Mouse (Mus musculus): ENCODE data around the gene Abcc5.
A peak's percentile ranks its signal among the peaks of the same experiment; 100 is the strongest.
"Not testable (repeated sequence)": the region's sequence is repeated elsewhere in the genome, so short reads cannot be mapped to it uniquely, and the experiment has no call there.

Gene Abcc5

DNA sequence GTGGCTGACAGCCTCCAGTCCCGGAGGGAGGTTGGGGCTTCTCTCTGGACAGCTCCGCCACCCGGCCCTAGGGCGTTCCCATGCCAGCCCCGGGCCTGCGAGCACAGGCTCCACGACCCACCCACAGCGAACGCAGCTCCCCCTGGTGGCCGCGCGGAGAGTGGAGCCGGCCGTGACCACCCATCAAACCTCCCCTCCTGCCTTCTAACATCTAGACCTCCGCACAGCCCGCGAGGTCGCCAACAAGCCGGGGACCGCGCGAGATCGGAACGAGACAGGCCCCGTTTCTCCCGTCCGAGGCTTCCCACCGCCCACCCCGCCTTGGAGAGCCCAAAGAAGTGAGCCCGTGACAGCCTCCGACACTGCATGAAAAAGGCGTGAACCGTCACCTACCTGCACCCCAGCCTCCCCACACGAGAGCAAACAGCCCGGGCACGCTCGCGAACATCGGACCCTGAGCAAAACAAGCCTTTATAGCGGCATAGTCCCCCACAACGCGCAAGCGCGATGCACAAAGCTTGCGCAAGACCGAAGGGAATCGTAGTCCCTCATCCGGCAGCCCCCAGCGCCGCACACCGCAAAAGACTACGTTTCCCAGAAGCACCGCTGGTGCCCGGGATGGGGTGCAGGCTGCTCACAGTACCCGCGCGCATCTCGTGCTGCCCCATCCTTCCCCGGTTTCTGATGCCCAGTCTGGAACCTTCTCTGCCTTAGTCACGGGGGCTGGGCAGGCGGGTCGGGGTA, at the start of gene Abcc5:
Gene Abcc5 (minus strand): TSS at position 540 of the 744 bp plus-strand sequence.
- DNase-seq, result peak; percentile 98

DNA sequence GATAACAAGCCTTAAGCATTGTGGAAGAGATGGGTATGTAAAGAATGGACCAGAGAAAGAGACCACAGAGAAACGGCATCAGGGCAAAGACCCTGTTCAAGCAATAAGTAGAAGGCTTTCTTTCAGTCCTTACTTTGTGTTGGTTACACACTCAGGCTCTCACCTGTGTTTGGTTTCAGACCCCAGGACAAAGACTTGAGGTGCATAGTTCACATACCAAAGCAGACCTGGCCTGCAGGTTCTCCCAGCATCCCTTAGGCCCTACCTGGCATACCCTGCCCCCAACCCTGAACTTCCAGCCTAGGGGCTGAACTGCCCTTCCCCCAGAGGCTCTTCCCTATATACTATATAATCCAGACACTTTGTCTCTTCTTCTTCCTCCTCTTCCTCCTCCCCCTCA, 49.1 kb upstream of the Abcc5 start:
- DNase-seq, result no peak

DNA sequence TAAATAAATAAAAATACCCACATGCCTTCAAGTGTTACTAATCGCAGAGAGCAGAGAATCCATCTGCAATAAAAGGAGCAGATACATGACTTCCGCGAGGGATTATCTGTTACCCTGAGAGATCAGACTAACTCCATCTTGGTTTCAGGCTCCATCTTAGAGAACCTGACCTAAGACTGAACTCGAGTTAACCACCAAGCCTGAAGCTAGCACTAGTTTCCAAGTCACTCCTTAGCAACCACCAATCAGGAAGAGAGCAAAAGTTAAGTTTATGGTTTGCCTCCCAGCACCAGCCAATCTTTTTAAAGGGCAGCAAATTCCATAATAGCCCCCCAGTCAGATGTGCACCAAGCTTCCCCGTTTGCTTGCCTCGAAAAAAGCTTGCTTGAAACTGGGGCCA, 48.6 kb upstream of the Abcc5 start:
- no peak for DNase-seq

DNA sequence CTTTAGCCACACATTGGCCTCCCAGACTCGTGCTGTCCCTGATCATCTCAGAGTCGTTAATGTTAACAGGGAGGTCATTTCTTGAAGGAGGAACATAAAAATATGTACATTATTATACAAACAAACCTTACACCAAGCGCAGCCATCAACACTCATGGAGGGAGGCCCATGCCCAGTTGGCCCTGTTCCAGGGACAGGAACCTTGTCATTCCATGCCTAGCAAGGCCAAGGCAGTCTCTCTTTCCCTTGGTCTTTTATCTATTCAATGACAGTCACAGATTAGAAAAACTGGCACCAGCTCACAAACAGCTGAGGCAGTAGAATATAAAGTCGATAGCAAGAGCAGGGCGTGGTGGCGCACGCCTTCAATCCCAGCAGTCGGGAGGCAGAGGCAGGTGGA, 48.0 kb upstream of the Abcc5 start:
- no peak for DNase-seq

DNA sequence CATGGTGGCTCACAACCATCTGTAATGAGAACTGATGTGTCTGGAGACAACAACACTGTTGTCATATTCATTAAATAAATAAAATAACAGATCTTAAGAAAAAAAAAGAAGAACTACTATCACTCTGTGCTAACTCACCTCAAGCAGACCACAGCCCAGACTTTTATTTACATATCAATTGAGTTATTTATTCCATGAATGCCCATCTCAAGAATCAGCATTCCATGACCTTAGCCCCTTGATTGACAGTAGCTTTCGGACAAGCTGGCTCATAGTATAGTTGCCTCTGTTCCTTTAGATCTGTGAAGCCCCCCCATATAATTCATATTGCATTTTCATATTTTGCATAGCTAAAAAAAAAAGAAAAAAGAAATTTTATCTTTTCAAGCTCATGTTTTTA, 47.6 kb upstream of the Abcc5 start:
- DNase-seq, result no peak

DNA sequence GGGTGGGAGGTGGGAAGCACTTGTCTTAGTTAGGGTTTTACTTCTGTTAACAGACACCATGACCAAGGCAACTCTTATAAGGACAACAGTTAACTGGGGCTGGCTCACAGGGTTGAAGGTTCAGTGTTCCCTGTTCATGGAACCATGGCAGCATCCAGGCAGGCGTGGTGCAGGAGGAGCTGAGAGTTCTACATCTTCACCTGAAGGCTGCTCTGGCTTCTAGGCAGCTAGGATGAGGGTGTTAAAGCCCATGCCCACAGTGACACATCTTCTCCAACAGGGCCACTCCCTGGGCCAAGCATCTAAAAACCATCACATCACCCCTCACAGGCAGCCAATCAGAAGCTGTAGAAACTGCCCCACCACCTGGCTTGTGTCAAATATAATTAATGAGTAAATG, 45.5 kb upstream of the Abcc5 start:
- no peak for DNase-seq

DNA sequence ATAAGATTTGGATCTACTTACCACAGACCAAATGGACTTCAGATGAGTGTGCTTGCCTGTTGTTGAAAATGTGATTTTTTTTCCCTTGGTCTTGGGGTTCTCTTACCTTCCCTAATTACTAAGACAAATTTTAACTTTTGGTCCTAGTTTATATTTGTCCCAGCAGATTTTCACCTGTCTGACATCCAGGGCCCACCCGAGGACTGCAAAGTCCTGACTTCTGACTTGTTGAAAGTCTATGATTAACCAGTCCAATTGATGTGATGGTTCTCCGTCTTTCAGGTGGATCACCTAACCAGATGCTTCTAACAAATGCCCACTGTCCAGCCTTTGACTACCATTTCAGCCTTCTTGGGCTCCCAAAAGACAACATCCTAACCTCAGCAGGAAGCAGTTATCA, 44.8 kb upstream of the Abcc5 start:
- no peak for DNase-seq

DNA sequence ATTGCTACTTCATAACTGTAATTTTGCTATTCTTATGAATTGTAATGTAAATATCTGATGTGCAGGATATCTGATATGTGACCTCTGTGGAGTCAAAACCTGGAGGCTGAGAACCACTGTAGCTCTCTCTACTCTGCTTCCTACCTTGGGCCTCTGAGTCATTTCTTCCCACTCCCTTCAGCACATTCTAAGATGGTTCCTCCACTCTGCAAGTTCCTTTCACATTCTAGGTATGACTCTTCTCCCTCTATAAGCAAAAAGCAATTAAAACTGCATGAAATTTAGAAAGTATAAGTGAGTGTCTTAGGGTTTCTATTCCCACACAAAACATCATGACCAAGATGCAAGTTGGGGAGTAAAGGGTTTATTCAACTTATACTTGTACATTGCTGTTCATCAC, 38.5 kb upstream of the Abcc5 start:
- DNase-seq, result no peak

DNA sequence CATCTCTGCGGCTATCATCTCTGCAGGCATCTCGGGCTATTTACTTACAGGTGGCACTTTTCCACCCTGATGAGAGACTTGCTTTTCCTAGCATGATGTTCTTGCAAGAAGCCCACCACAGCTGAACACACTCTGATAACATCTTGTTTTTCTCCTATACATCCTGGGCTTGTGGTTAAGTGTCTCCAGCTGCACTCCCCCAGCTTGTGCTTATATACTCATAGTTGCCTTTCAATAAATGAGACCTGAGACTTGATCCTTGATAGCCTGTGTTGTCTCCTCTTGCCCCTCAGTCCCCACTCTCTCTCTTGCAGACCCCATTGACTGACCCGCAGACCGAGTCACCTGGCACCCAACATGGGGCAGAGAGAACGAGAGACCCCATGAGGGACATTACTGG, 32.5 kb upstream of the Abcc5 start:
- not testable (repeated sequence) for DNase-seq

DNA sequence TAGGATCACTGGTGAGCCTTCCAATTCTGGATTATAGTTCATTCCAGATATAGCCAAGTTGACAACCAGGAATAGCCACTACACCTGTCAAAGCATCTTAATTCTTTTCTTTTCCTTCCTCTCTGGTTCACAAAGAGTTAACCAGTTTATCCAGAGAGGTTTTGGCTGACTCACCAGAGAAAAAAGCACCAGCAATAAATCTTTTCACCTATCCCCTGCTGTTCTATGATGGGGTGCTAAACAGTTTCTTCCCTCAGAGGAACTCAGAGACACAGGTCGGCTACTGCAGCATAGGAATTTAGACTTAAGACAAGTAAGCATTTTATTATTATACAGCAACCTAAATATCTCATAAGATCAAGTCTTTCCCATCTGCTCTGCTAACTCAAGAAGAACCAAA, 29.9 kb upstream of the Abcc5 start:
- DNase-seq, result no peak

DNA sequence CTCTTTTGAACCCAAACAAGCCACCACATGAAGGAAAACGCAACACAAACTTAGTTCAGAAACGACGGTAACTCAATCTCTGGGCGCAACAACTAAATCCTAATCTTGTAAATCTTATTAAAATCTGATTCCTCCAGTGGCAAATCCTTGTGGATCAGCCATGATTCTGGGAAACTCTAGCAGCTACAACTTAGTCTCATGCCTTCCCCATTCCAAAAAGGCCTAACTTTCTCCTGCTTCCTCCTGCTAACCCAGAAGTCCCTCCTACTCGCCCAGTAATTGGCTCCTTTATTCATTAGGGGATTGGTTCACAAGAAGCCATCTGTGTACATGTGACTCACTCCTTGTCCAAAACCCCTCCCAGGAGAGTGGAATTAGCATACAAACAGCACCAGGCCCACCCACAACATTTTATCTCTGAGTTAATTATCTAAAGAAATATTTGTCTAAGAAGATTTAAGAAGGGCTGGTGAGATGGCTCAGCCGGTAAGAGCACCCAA, 28.0 kb upstream of the Abcc5 start:
- DNase-seq, result no peak

DNA sequence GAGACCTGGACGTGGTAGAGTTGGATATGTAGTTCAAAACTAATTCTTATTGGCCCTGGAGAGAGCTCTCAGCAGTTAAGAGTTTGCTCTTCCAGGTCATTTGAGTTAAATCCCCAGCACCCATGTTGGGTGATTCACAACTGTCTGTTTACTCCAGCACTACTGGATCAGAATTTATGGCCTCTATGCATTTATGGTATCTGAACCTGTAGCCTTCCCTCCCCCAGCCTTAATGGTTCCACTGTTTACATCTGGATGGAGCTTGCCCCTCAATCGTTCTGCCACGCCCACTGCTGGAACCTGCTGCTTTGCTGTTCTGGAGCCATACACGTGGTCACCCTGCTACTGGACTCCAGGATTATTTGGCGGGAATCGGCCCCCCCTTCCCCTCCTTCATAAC, 25.6 kb upstream of the Abcc5 start:
- no peak for DNase-seq

DNA sequence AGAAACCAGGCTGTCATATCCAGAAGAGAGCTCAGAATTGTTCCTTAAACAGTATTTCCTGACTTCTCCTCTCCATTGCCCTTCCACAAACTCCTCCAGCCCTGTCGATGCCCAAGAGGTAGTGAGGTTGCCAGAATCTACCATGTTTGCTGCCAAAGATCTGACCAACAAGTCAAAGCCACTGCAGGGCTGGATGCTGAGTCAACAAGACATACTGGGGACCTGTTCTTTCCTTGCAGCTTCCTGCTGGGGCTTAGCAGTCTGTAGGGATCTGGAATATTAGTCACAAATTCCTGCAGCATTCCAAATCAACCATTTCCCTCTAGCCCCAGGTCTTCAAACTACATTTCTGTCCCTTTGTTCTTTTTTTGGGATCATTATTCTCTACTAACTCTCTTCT, 19.7 kb upstream of the Abcc5 start:
- no peak for DNase-seq

DNA sequence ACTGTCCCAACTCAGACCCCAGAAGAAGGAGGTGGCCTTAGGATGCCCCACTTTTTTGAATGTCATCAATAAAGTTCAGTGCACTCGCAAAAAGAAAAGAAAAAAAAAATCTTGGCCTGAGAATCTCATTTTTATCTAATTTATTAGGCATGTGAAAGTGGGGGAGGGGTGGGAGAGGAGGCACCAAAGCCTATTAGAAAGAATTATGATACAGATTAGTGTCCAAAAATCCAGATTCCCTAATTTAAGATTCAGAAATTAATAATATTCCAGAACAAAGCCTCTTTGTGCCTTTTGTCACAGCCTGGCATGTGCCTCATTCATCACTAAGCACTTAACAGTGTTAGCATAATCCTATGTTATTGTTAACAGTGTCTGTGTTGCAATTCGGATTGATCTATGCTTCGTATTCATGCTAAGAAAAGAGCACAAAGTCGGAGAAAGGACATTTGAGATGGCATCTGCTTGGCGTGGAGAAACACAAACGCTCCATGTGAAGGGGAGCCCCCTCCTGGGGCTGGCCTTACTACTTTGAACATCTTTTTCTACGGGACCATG, 18.7 kb upstream of the Abcc5 start:
- DNase-seq, result no peak

DNA sequence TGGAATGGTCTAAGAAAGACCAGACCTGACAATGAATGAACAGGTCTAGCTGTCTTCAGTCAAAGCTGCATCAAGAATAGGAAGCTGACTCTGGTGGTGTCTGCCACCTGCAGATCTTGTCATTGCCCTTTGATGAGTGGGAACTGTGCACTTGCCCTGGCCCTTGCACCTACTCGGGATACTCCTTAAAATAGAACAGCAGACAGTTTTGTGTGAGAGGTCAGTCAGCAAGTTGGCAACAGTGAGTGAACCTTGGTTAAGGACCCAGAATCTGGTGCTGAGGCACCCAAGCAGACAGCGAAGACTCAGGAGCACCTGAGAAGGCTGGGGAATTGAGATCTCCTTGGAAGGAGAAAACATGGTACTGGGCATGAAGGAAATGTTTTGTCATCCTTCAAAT, 16.7 kb upstream of the Abcc5 start:
- no peak for DNase-seq

DNA sequence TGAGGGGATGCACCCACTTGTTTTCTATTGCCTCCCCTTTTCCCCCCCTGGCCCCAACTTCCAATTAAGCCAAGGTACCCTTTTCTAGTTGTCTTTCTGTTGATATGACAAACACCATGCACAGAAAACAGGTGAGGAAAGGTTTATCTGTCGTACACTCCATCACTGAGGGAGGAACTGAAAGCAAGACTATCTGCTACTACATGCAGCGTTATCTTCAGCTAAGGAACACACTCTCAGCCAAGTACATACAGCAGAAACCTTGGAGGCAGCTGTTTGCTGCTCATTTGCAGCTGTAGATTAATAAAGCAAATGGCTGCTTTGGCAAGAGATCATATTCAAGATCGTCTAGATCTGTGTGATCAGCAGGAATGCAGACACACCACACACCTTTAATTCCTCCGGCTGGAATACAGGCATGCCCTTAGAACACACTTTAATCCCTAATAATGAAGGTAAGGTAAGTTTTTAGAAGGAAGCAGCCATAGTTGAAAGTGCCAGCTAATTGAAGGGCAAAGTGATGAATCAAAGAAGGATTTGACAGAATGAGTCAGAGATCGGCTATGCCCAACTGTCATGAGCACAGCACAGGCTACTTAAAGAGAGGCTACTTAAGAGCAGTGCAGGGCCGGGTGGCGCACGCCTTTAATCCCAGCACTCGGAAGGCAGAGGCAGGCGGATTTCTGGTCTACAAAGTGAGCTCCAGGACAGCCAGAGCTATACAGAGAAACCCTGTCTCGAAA, 12.7 kb upstream of the Abcc5 start:
- DNase-seq, result no peak

DNA sequence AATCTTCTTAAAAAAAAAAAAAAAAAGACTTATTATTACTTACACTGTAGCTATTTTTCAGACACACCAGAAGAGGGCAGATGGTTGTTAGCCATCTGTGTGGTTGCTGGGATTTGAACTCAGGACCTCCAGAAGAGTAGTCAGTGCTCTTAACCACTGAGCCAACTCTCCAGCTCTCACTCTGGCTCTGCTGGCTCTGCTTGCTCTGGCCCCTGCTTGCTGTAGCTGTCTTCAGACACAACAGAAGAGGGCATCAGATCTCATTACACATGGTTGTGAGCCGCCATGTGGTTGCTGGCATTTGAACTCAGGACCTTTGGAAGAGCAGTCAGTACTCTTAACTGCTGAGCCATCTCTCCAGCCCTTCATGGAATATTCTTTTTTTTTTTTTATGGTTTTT, 11.9 kb upstream of the Abcc5 start:
- DNase-seq, result not testable (repeated sequence)

DNA sequence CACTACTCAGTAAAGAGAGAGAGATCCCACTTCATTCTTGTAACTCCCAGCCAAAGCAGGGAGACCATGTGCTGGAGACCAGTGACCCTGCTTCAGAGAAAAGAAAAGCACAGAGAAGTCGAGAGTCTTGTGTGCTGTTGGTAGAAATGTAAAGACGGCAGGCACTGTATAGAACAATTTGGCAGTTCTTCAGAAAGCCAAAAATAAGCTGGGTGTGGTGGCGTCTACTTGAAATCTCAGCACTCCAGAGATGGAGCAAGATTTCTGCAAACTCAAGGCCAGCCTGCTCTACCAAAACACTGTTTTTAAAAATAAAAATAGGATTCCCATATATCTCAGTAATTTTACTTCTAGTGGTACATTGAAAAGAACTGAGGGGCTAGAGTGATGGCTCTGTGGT, 10.1 kb upstream of the Abcc5 start:
- DNase-seq, result no peak

DNA sequence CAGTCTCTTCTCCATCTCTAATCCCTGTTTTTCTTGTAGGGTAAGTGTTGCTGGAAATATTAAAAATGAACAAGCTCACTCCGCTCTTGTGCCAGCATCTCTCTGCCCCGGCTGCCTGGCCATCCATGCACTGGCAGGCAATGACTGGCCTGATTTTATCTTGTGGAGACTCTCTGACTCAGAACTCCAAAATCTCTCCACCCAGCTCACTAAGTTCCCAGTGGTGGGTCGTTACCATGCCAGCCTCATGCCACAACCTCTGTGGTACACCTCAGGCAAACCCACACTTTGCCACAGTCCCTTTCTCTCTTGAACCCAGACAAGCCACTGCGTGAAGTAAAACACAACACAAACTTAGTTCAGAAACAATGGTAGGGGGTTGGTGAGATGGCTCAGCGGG, 3.1 kb upstream of the Abcc5 start:
- no peak for DNase-seq

DNA sequence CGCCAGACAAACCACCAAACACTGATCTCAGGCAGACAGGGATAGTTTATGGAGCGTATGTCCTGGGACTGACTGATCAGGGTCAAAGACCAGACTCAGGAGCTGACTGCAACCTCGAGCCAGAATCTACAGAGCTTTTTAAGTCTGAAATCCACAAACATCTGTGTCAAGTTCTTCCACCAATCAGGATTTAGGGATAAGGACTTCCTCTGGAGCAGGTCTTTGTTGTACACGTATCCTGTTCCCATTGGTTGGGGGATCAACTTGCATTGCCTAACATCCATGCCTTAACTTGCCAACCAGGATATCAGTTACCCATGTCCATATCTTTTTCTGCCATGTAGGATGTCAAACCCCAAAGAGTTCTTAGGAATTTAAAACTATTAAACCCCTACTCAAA, 1.4 kb upstream of the Abcc5 start:
- DNase-seq, result no peak

DNA sequence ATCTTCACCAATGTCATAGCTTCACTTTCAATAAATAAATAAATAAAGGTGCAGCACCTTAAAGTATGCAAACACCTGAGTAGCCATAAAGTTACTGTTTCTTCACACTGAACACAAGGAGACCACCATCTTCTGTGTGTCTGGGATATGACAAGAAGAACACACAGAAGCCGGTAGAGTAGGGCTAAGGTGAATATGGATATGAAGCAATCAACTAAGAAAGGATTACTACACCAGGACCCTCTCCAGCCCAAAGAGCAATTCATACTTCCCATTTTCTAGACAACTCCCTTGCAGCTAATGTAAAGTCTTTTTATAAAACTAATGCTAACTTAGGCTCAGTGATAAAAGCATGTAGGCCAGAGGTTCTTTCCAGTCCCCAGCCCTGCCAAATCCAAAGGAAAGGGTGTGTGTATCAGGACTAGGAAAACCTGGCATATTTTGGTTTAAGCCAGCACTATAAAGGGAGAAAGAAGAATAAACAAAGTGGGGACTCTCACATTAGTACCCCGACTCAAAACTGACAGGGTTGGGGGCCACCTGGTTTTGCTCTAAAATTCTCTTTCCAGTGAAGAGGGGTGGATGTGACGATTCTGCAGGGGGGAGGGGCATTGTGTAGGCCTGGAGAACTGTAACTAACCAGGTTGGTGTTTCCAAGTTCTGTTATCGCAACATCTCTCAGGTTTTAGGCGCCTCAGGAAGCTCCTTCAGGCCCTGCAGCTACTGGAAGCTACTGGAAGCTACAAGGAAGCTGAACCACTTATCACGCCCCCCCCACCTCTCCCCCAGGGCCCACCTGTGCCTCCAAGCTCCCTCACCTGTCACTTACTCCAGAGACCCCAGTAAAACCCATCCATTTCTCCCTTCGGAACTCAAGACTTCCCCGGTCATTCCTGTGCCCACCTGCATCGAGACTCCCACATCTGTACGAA, 1.2 kb downstream of the Abcc5 start:
- peak; percentile 29 for DNase-seq

DNA sequence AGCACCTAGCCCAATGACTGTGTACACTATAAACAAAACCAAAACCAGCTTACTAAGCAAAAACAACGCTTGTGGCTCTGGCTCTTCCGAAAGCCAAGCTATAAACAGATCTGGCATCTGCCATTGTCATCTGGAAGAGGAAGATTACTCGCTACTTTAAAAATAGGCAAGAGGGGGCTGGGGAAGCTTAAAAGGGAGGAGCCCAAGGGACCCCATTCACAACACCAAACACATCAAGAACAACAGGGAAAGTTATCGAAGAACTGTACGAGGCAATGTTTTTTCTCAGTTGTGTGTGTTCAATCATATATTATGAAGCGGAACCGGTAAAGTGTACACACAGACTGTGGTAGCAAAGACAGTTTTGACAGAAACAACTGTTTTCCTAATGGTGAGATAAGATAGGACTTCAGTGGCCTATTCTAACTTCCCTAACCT, 1.9 kb downstream of the Abcc5 start:
- no peak for DNase-seq
